Mouse (Mus musculus): ENCODE measurements at regions not wholly inside any gene's neighbourhood (a gene's known extent, or its start where the extent isn't known, plus 50 kb on each side); places are given as distances from the start of the nearest gene placed in this dataset.

DNA sequence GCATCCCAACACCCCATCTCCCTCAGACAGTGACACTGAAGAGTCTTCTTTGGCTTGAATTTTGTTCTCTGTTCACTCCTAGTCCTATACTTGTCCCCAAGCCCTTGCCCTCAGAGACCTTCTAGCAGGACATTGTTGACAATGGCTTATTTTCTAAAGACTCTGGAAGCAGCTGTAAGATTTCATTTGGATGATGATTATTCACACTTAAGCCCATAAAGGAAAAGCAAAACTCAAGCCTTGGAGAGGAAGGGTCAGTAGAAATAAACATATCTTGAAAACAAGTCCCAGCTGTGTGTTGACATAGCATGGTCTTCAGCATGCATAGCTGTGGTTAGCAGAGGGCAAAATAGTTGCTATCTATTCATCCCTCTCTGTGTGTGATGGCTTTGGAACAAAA is 59.9 kb upstream of the Cdh11 start:
- no peak for DNase-seq (ENCODE audit: low spot score in 2 of 2)

- DNase-seq (ENCODE audit: low spot score in 2 of 2) = no peak
These were observed 74.6 kb upstream of the Cdh11 start for GRCm38 (mm10) chr8:102860021-102860420.

DNA sequence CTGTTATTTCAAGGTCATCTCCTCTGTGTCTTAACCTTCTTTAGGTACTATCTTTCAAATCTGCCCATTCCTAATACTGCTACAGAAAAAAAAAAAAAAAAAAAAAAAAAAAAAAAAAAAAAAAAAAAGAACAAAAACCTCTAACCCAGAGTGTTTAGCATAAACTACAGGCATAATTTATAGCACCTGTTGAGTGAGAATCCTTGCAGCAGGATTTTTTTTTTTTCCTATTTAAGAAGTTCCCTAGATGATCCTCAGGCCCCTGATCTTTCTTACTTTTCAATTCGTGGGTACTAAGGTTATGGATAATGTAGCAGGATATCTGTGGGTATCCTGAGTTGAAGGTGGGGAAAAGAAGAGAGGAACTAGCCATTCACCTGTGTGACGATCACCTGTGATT is 114.1 kb upstream of the Cdh11 start:
- DNase-seq (ENCODE audit: low spot score in 2 of 2) = no peak

DNA sequence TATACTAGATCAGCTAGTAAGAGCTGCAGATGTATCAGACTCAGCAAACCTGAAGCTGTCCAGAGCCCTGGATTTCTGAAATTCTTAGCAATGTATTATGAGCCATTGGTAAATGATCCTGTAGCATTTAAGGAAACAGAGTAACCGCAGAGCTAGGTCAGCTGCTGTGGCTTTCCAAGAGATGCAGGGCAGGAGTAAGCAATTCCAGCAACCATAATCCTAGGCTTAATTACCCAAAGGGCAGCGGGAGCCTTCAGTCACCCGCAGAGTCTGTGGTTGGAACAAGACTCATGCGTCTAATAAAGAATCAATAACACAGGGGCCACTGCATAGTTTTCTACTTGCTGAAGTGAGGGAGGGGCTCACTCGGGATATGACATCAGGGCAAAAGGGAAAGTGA is 115.2 kb upstream of the Cdh11 start:
- no peak for DNase-seq (ENCODE audit: low spot score in 2 of 2)

- no peak for DNase-seq (ENCODE audit: low spot score in 2 of 2)
These were observed 122.0 kb upstream of the Cdh11 start for GRCm38 (mm10) chr8:102907444-102907843.

- no peak for DNase-seq (ENCODE audit: low spot score in 2 of 2)
These were observed 145.9 kb upstream of the Cdh11 start for GRCm38 (mm10) chr8:102931342-102931835.

DNA sequence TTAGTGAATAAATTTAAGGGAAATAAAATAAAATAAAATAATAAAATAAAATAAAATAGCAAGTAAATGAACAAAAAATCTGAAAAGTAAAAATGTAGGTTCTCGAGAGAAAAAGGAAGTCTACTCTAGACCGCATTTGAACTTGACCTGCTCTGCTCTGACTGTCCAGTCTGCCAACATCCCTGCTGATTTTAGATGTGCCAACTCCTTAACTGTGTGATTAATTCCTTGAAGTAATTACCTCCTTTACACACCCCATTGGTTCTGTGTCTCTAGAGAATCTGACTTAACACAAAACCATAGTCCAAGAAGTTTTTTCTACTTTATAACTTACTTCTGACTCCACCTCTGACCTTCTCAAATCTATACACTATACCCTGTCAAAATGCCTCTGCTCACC is 153.3 kb upstream of the Cdh11 start:
- no peak for DNase-seq (ENCODE audit: low spot score in 2 of 2)

DNA sequence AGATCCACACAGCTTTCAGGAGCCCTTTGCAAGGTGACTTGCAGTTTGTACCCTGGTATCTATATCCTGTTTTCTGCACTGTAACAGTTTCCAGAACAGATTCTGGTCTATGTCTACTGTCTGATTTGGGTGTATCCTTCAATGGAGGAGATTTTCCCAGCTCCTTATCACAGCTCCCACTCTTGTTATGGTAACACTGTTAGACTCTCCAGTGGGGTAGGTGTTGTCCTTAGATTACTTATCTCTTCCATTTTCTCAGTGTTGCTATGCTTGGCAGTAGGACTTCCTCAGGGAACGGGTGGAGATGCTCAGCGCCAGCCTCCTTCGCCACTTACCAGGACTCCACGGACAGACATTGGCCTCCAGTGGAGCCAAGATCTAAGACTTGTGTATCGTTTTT is 160.1 kb upstream of the Cdh11 start:
- no peak for DNase-seq (ENCODE audit: low spot score in 2 of 2)

- DNase-seq (ENCODE audit: low spot score in 2 of 2) = no peak
These were observed 192.7 kb upstream of the Cdh11 start for GRCm38 (mm10) chr8:102978161-102978581.

DNA sequence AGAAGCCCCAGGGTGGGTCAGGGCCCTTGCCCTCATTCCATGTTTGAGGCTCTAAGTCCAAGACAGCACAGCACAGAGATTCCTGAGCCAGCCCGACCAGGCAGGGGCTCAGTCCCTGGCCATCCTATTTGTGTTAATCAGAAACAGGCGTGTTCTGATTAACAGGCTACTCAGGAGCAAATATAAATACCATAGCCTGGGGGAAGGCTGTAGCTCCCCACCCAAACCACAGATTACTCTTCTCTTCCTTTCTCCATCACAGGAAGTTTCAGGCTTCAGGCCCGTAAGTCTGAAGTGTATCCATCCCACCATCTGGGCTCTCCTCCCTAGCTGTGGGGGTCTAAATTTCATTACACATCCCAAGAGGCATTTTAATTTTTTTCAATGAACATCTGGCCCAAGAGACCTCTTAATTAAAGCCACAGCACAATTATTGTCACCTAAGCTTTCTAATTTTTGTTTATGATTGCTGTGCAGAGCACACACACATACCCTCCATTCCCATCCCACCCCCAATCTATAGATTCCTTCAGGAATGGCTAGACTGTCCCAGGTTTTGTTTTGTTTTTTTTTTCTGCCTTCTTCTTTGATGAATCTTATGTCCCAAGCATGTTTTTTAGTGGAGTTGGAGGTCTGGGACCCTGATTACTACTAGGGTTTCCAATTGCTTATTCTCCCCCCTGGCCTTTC is 197.9 kb upstream of the Cdh11 start:
- no peak for DNase-seq (ENCODE audit: low spot score in 2 of 2)

GRCm38 (mm10) chr8:102983910-102984225 is 198.4 kb upstream of the Cdh11 start:
- DNase-seq (ENCODE audit: low spot score in 2 of 2) = no peak

GRCm38 (mm10) chr8:103007284-103007984 is 222.0 kb upstream of the Cdh11 start:
- DNase-seq (ENCODE audit: low spot score in 2 of 2) = no peak

- no peak for DNase-seq (ENCODE audit: low spot score in 2 of 2)
These were observed 233.7 kb upstream of the Cdh11 start for GRCm38 (mm10) chr8:103019121-103019520.

- DNase-seq (ENCODE audit: low spot score in 2 of 2) = no peak
These were observed 237.8 kb upstream of the Cdh11 start for GRCm38 (mm10) chr8:103023237-103023636.

DNA sequence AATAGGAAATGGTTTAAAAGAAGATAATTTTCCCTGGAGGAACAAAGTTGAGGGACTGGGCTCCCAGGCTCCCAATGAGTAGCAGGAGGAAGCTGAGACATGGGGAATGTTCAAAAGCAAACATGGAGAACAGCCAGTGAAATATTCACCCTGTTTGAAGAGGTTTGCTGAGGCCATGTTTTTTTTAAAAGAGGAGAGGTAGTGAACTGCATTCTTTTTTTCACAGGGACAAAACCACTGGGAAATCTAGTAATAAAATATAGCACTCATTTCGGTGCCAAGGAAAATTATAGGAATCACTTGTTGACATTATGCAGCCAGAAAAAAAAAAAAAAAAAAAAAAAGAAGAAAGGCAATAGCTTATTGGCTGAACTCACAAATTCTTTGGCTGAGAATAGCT is 246.3 kb upstream of the Cdh11 start:
- DNase-seq (ENCODE audit: low spot score in 2 of 2) = no peak

DNA sequence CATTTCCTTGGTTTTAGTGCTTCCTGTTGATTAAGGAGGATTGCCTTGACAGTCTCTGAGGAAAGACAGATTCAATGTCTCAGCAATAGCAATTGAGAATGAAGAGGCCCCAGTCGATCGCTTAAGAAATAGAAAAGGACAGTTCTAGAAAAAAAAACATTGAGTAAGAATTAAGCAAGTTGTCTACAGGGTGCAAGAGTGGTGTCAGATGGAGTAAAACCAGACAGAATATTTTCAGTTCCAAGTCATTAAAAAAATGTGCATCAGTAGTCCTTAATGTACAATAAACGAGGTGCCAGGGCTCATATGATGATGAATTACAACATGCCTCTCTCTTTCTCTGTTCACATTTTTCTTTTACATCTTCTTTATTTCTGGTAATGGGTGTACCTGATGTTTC is 248.5 kb upstream of the Cdh11 start:
- no peak for DNase-seq (ENCODE audit: low spot score in 2 of 2)

GRCm38 (mm10) chr8:103072079-103072635 is 286.7 kb upstream of the Cdh11 start:
- DNase-seq (ENCODE audit: low spot score in 2 of 2) = no peak

DNA sequence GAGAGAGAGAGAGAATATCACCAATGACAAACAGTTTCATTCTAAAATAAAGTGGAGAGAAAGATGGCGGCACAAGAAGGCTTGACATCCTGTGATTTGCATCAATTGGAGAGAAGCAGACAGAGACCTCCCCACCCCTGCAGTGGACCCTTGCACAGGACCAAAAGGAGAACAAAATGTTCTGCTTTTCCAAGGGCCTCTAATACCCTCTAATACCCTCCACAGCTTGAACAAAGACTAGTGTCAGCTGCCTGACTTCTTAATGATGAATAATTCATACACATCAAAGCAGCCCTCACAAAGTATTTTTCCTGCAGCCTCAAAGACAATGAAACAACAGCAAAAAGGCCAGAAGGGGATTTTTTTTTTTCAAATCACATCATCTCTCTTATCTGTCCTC is 287.2 kb upstream of the Cdh11 start:
- no peak for DNase-seq (ENCODE audit: low spot score in 2 of 2)

GRCm38 (mm10) chr8:103078559-103078958 is 293.1 kb upstream of the Cdh11 start:
- no peak for DNase-seq (ENCODE audit: low spot score in 2 of 2)

GRCm38 (mm10) chr8:103086956-103087482 is 301.6 kb upstream of the Cdh11 start:
- peak in 1 of 2 experiments; percentile 14 for DNase-seq (ENCODE audit: low spot score in 2 of 2)

- no peak for DNase-seq (ENCODE audit: low spot score in 2 of 2)
These were observed 311.2 kb upstream of the Cdh11 start for GRCm38 (mm10) chr8:103096496-103097092.

DNA sequence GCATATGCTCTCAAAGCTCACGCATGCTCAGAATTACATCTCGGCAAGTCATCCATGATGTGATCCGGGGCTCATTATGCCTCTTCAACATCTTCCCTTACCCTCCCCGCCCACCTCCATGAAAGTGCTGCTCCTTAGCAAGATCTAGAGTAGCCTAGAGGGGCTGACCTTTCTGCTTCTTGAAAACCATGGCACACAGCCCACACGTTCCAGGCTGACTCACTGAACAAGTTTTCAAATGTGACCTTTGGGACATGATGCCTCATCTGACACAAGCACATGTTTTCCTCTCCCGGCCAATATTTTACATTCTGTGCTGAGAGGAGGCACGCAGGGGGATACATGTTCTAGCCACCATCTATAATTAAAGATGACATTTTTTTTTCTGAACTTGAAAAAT is 340.1 kb upstream of the Cdh11 start:
- DNase-seq (ENCODE audit: low spot score in 2 of 2) = no peak

GRCm38 (mm10) chr8:103138136-103138535 is 352.7 kb upstream of the Cdh11 start:
- no peak for DNase-seq (ENCODE audit: low spot score in 2 of 2)
